Mouse (Mus musculus) CH12.LX (cell line): Measurements from ENCODE around the gene Il27ra. TPM values are rescaled to one million over a fixed set of nuclear protein-coding genes. Genes with fewer than 3 reads are reported as not detected.
A peak's percentile ranks its signal among the peaks of the same experiment; 100 is the strongest.

Source experiments
- DNase-seq: peaks from one replicate; pipeline ENCODE4 v3.0.0-alpha.2; 2013; ENCODE audit errors: extremely low read depth
- H3K27ac ChIP-seq: 2 replicates; pipeline ENCODE4 v1.5.1; 2012; ENCODE audit warnings: low read depth, mild to moderate bottlenecking, control low read depth, moderate library complexity; ENCODE audit not compliant: insufficient read depth
- H3K27me3 ChIP-seq: replicated peaks from 2 replicates; pipeline ENCODE3; 2012; ENCODE audit warnings: inconsistent platforms
- H3K36me3 ChIP-seq, 2 experiments: replicated peaks in 1 of 2; 2 replicates each; pipeline versions ENCODE3 to v1.6.1; 2012; ENCODE audit warnings: inconsistent platforms in 1 of 2, low read length in 1 of 2, mild to moderate bottlenecking in 1 of 2, mixed read lengths in 1 of 2, moderate library complexity in 1 of 2; ENCODE audit not compliant: control insufficient read depth in 1 of 2, insufficient read depth in 1 of 2
- H3K4me1 ChIP-seq, 2 experiments: 2 replicates each; pipeline ENCODE4 v1.6.1; 2012; ENCODE audit warnings: inconsistent platforms in 1 of 2, moderate library complexity in 1 of 2; ENCODE audit not compliant: insufficient read depth in 2 of 2, control insufficient read depth in 1 of 2
- H3K4me2 ChIP-seq: 2 replicates; pipeline ENCODE4 v1.6.1; 2012; ENCODE audit warnings: low read depth, mild to moderate bottlenecking, control low read depth; ENCODE audit not compliant: poor library complexity, insufficient read depth, severe bottlenecking
- H3K4me3 ChIP-seq, 3 experiments: fragments of 150-350 bp in 1 of 3; sonication (generic) in 1 of 3; replicated peaks in 1 of 3; 2 replicates each; pipeline versions ENCODE3 to v1.5.1; 2011 to 2012; ENCODE audit warnings: low read depth in 2 of 3, low read length in 2 of 3, mild to moderate bottlenecking in 2 of 3, moderate library complexity in 2 of 3, control low read depth in 1 of 3, improper control_type of control experiment in 1 of 3, inconsistent platforms in 1 of 3, mixed read lengths in 1 of 3; ENCODE audit not compliant: poor library complexity in 1 of 3
- H3K79me2 ChIP-seq: replicated peaks from 2 replicates; pipeline ENCODE4 v1.6.1; 2012; ENCODE audit warnings: mild to moderate bottlenecking, moderate library complexity; ENCODE audit not compliant: control insufficient read depth, poor library complexity, insufficient read depth, severe bottlenecking; ENCODE audit errors: extremely low read depth
- H3K9ac ChIP-seq: 2 replicates; pipeline ENCODE4 v1.6.1; 2012; ENCODE audit warnings: low read depth, mild to moderate bottlenecking, control low read depth, moderate library complexity; ENCODE audit not compliant: insufficient read depth
- H3K9me3 ChIP-seq: replicated peaks from 2 replicates; pipeline ENCODE3; 2012; ENCODE audit warnings: low read length, inconsistent platforms, mixed read lengths
- BHLHE40 ChIP-seq: IDR thresholded peaks from 2 replicates; pipeline ENCODE4 v1.6.1; 2011; ENCODE audit warnings: mild to moderate bottlenecking, low read depth, low read length, improper control_type of control experiment
- ELF1 ChIP-seq: IDR thresholded peaks from 2 replicates; pipeline ENCODE4 v1.6.1; 2014; ENCODE audit warnings: low read depth, mild to moderate bottlenecking, inconsistent platforms, low read length, improper control_type of control experiment
- ETS1 ChIP-seq: conservative IDR thresholded peaks from 2 replicates; pipeline ENCODE4 v1.6.1; 2012; ENCODE audit warnings: low read depth, mild to moderate bottlenecking, inconsistent platforms, low read length, improper control_type of control experiment, moderate library complexity
- GABPA ChIP-seq: IDR thresholded peaks from 2 replicates; pipeline ENCODE4 v1.6.1; 2012; ENCODE audit warnings: low read depth, low read length, improper control_type of control experiment, inconsistent platforms; ENCODE audit not compliant: insufficient replicate concordance
- HCFC1 ChIP-seq: IDR thresholded peaks from 2 replicates; pipeline ENCODE4 v1.6.1; 2012; ENCODE audit warnings: low read depth, mild to moderate bottlenecking, inconsistent platforms, low read length, improper control_type of control experiment
- JUN ChIP-seq: IDR thresholded peaks from 2 replicates; pipeline ENCODE4 v1.6.1; 2011; ENCODE audit warnings: low read depth, mild to moderate bottlenecking, low read length, improper control_type of control experiment, moderate library complexity; ENCODE audit not compliant: insufficient read depth
- JUND ChIP-seq: conservative IDR thresholded peaks from 2 replicates; pipeline ENCODE4 v1.6.1; 2011; ENCODE audit warnings: low read depth, low read length, improper control_type of control experiment
- MAFK ChIP-seq: IDR thresholded peaks from 2 replicates; pipeline ENCODE4 v1.6.1; 2011; ENCODE audit warnings: low read length, improper control_type of control experiment; ENCODE audit not compliant: insufficient replicate concordance
- MAX ChIP-seq: IDR thresholded peaks from 2 replicates; pipeline ENCODE4 v1.6.1; 2011; ENCODE audit warnings: low read length, improper control_type of control experiment
- MXI1 ChIP-seq: IDR thresholded peaks from 2 replicates; pipeline ENCODE4 v1.6.1; 2011; ENCODE audit warnings: mild to moderate bottlenecking, low read depth, low read length, improper control_type of control experiment
- NELFE ChIP-seq: IDR thresholded peaks from 2 replicates; pipeline ENCODE4 v1.6.1; 2011; ENCODE audit warnings: low read depth, low read length, improper control_type of control experiment
- POLR2A ChIP-seq: IDR thresholded peaks from 2 replicates; pipeline ENCODE4 v1.6.1; 2011; ENCODE audit warnings: low read depth, mild to moderate bottlenecking, improper control_type of control experiment, low read length
- RAD21 ChIP-seq: IDR thresholded peaks from 2 replicates; pipeline ENCODE4 v1.6.1; 2011; ENCODE audit warnings: low read depth, mild to moderate bottlenecking, low read length, improper control_type of control experiment, moderate library complexity
- RCOR1 ChIP-seq: conservative IDR thresholded peaks from 2 replicates; pipeline ENCODE4 v1.6.1; 2012; ENCODE audit warnings: low read depth, mild to moderate bottlenecking, inconsistent platforms, low read length, improper control_type of control experiment
- SIN3A ChIP-seq: IDR thresholded peaks from 2 replicates; pipeline ENCODE4 v1.6.1; 2012; ENCODE audit warnings: low read length, improper control_type of control experiment, inconsistent platforms
- TBP ChIP-seq: conservative IDR thresholded peaks from 2 replicates; pipeline ENCODE4 v1.6.1; 2011; ENCODE audit warnings: low read depth, low read length, improper control_type of control experiment
- TCF12 ChIP-seq: IDR thresholded peaks from 2 replicates; pipeline ENCODE4 v1.6.1; 2014; ENCODE audit warnings: low read depth, mild to moderate bottlenecking, inconsistent platforms, low read length, improper control_type of control experiment
- UBTF ChIP-seq: IDR thresholded peaks from 2 replicates; pipeline ENCODE4 v1.6.1; 2012; ENCODE audit warnings: low read depth, mild to moderate bottlenecking, inconsistent platforms, low read length, improper control_type of control experiment, moderate library complexity
- USF1 ChIP-seq: IDR thresholded peaks from 2 replicates; pipeline ENCODE4 v1.6.1; 2014; ENCODE audit warnings: low read depth, mild to moderate bottlenecking, inconsistent platforms, low read length, improper control_type of control experiment
- dilution Hi-C: fragments of 300-500 bp; cut with MboI; formaldehyde crosslinking; loops from 2 replicates; pipeline ENCODE4 v1.14.3; 2020; ENCODE audit warnings: low sequenced_read_pairs; ENCODE audit not compliant: extremely low pct_unique_long_range_greater_than_20kb, extremely low pct_ligation_motif_present
- in situ Hi-C: fragments of 300-500 bp; cut with MboI; formaldehyde crosslinking; loops from 3 replicates; pipeline ENCODE4 v1.14.3; 2019; ENCODE audit warnings: low sequenced_read_pairs, low pct_ligation_motif_present, low pct_unique_long_range_greater_than_20kb, mixed read lengths
- polyA plus RNA-seq: library from polyadenylated mRNA; unstranded; fragments of >175 nt; gene quantifications from 2 replicates; pipeline ENCODE4 v1.2.1, GENCODE M21; 2012; ENCODE audit warnings: low read depth; ENCODE audit not compliant: insufficient read length
- total RNA-seq, 2 experiments: library from RNA; depleted of rRNA; stranded (reverse); fragments of 300-350 nt in 1 of 2; fragments of >200 nt in 1 of 2; gene quantifications; 2 replicates each; pipeline ENCODE4 v1.2.3; 2012 to 2014

The Il27ra gene
- total and polyA plus RNA-seq, 3 experiments = 1.4 to 2.4 (median 2.3) TPM

DNA sequence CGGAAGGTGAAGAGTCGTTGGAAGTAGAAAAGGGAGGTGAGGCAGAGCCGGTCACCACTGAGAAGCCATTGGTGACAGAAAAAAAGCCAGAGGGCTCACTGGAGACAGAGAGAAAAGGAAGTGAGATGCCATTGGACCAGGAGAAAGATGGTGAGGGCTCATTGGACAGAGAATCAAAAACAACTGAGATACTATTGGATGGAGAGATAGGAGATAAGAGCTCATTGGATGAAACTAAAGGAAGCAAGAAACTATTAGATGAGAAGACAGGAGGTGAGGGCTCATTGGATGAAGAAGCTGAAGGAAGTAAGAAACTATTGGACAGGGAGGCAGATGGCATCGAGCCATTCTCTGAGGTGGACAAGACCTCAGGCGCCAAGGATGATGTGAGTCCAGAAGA is 13.1 kb downstream of the Il27ra start:
- Histone ChIP-seq H3K79me2 (no peaks in the 10 kb centered on the region), H3K27ac (no peak overlapping the region), H3K9me3 (no peaks in the 10 kb centered on the region), H3K4me1 (peaks cover 2 to 4% of the 10 kb centered on the region in 2 experiments; a peak in 3 of 4 replicates), H3K9ac (no peak overlapping the region), H3K4me2 (no peak overlapping the region), H3K4me3 (no peak overlapping the region), H3K27me3 (peaks cover 1% of the 10 kb centered on the region), H3K36me3 (peaks cover 0 to 38% of the 10 kb centered on the region in 2 experiments)
- in situ Hi-C loops = loop anchor here (25.0 kb wide), 1 partner anchor 308 kb away; no protein-coding TSS in a partner anchor
- dilution Hi-C loops = no loop called here
- DNase-seq = peak; percentile 19
- TF ChIP-seq MAX = no peak
- no peak for TF ChIP-seq ELF1
- TF ChIP-seq HCFC1 = no peak
- TF ChIP-seq JUND = no peak
- no peak for TF ChIP-seq MXI1
- TF ChIP-seq TCF12 = no peak
- TF ChIP-seq JUN = no peak
- no peak for TF ChIP-seq UBTF
- TF ChIP-seq TBP = no peak
- no peak for TF ChIP-seq NELFE
- TF ChIP-seq BHLHE40 = no peak
- no peak for TF ChIP-seq RCOR1
- TF ChIP-seq GABPA = no peak
- TF ChIP-seq ETS1 = no peak

DNA sequence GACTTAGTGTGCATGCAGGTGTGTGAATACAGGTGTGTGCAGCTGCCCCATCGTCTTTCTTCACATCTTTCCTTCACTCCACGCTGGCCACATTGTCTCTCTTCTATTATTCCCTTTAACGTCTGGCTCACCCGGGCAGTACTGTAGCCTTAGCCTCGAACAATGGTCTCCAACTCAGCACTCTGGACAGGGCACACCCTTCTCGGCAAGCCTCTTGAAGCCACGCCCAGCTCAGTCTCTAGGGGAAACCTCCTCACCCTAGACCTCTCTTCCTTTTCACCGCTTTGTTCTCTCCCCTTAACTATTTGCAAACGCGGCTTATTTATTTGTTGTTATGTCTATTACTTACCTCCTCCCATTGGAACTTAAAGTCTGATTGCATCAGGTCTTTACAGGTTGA is 14.9 kb downstream of the Il27ra start:
- peak; percentile 48 for DNase-seq
- Histone ChIP-seq H3K9ac (no peak overlapping the region), H3K27me3 (peaks cover 9% of the 10 kb centered on the region), H3K36me3 (peaks cover 0 to 23% of the 10 kb centered on the region in 2 experiments), H3K79me2 (no peaks in the 10 kb centered on the region), H3K27ac (no peak overlapping the region), H3K4me2 (no peak overlapping the region), H3K9me3 (no peaks in the 10 kb centered on the region), H3K4me1 (peaks cover 2 to 4% of the 10 kb centered on the region in 2 experiments; a peak in 3 of 4 replicates), H3K4me3 (no peak overlapping the region)
- no peak for TF ChIP-seq ELF1
- no peak for TF ChIP-seq USF1
- no peak for TF ChIP-seq POLR2A
- TF ChIP-seq GABPA = no peak
- TF ChIP-seq MXI1 = no peak
- TF ChIP-seq RAD21 = no peak
- no peak for TF ChIP-seq SIN3A
- TF ChIP-seq JUND = no peak
- TF ChIP-seq MAFK = no peak
- in situ Hi-C loops (loop anchor here (25.0 kb wide), 1 partner anchor 310 kb away; no protein-coding TSS in a partner anchor), dilution Hi-C loops (no loop called here)
